Mouse (Mus musculus) T-cell, adult 66 days (primary cell): ENCODE measurements around the gene Nup188. TPM values are rescaled to one million over a fixed set of nuclear protein-coding genes. Genes with fewer than 3 reads are reported as not detected.

Experiments
- total RNA-seq, 2 experiments: library from RNA; stranded (reverse); gene quantifications; 3 replicates in 1 of 2; 4 replicates in 1 of 2; pipeline ENCODE4 v1.2.4; 2023

The Nup188 gene
- total RNA-seq, result 10 to 100 TPM; 56.2 to 60.7 TPM

GRCm38 (mm10) chr2:30286192-30287026 is at the start of gene Nup188, which contains the start of gene Dolk:
Gene Nup188 (plus strand): TSS chr2:30286397.
Gene Dolk (minus strand): TSS chr2:30286334.

GRCm38 (mm10) chr2:30237199-30237880 is 48.9 kb upstream of the Nup188 start, which contains the start of gene Lrrc8a:
Gene Lrrc8a (plus strand): TSS chr2:30237715.

GRCm38 (mm10) chr2:30240267-30240666 is 45.9 kb upstream of the Nup188 start, which contains the start of gene Gm28035:
Gene Gm28035 (plus strand): TSS chr2:30240567.

GRCm38 (mm10) chr2:30265767-30266253 is 20.4 kb upstream of the Nup188 start, which contains the start of gene Phyhd1:
Gene Phyhd1 (plus strand): TSS chr2:30266203.

GRCm38 (mm10) chr2:30280743-30281142 is 5.5 kb upstream of the Nup188 start, which contains the start of gene Gm28038:
Gene Gm28038 (plus strand): TSS chr2:30281043.

GRCm38 (mm10) chr2:30358533-30359531 is 72.6 kb downstream of the Nup188 start, which contains the start of gene Sh3glb2:
Gene Sh3glb2 (minus strand): TSS chr2:30359337.

GRCm38 (mm10) chr2:30363773-30364650 is 77.8 kb downstream of the Nup188 start, which contains the start of gene Miga2:
Gene Miga2 (plus strand): TSS chr2:30364233.

GRCm38 (mm10) chr2:30392114-30392576 is 105.9 kb downstream of the Nup188 start, which contains the start of gene Dolpp1:
Gene Dolpp1 (plus strand): TSS chr2:30392254.

Other genes with a start within 250 kb of the Nup188 start
- gene Wdr34, start 237.5 kb upstream of the Nup188 start, total RNA-seq, result 1 to 10 TPM; 1.0 to 2.2 TPM
- gene Set, start 229.0 kb upstream of the Nup188 start, total RNA-seq, result 100 to 1,000 TPM; 252 to 272 TPM
- gene Pkn3, start 208.7 kb upstream of the Nup188 start, total RNA-seq, result 1 to 10 TPM; 1.2 to 5.1 TPM
- 10 to 100 TPM; 16.4 to 17.2 TPM for gene Zdhhc12, start 192.7 kb upstream of the Nup188 start, total RNA-seq
- 10 to 100 TPM; 75.0 to 80.9 TPM for gene Zer1, start 161.8 kb upstream of the Nup188 start, total RNA-seq
- gene Tbc1d13, start 152.7 kb upstream of the Nup188 start, total RNA-seq, result 10 to 100 TPM; 43.0 to 54.7 TPM
- gene Endog, start 114.9 kb upstream of the Nup188 start, total RNA-seq, result 10 to 100 TPM; 15.3 to 16.6 TPM
- gene Spout1, start 107.9 kb upstream of the Nup188 start, total RNA-seq, result 10 to 100 TPM; 24.1 to 24.5 TPM
- gene Kyat1, start 80.5 kb upstream of the Nup188 start, total RNA-seq, result 10 to 100 TPM; 12.4 to 15.4 TPM
- gene Lrrc8a, start 48.7 kb upstream of the Nup188 start, total RNA-seq, result 10 to 100 TPM; 60.4 to 62.7 TPM
- 1 to 10 TPM; 7.0 to 8.3 TPM for gene Gm28035, start 45.8 kb upstream of the Nup188 start, total RNA-seq
- 10 to 100 TPM; 18.3 to 26.2 TPM for gene Phyhd1, start 20.2 kb upstream of the Nup188 start, total RNA-seq
- gene Gm28038, start 5.4 kb upstream of the Nup188 start, total RNA-seq, result not detected
- 10 to 100 TPM in 1 of 2 experiments, 1 to 10 TPM in 1; 8.5 to 12.3 TPM for gene Dolk, start 63 bp upstream of the Nup188 start, total RNA-seq
- 10 to 100 TPM; 96.1 to 96.7 TPM for gene Sh3glb2, start 72.9 kb downstream of the Nup188 start, total RNA-seq
- gene Miga2, start 77.8 kb downstream of the Nup188 start, total RNA-seq, result 10 to 100 TPM; 18.8 to 21.7 TPM
- gene Dolpp1, start 105.9 kb downstream of the Nup188 start, total RNA-seq, result 10 to 100 TPM; 24.6 to 28.9 TPM
- gene Crat, start 129.4 kb downstream of the Nup188 start, total RNA-seq, result 10 to 100 TPM in 1 of 2 experiments, 1 to 10 TPM in 1; 7.9 to 14.1 TPM
- 100 to 1,000 TPM in 1 of 2 experiments, 10 to 100 TPM in 1; 95.0 to 104 TPM for gene Ptpa, start 129.6 kb downstream of the Nup188 start, total RNA-seq
- gene Ier5l, start 187.8 kb downstream of the Nup188 start, total RNA-seq, result under 1 TPM; 0.20 to 0.36 TPM